Mouse (Mus musculus) lung, adult 2 months (tissue): ENCODE results near the gene Dnajb6.

Source experiments
- CTCF ChIP-seq: fragments of 200-500 bp; IDR thresholded peaks from 2 replicates; pipeline ENCODE4 v1.5.1; 2011; ENCODE audit warnings: mild to moderate bottlenecking, low read length, control low read depth; ENCODE audit not compliant: insufficient read depth
- POLR2A ChIP-seq: fragments of 200-500 bp; IDR thresholded peaks from 2 replicates; pipeline ENCODE4 v1.6.1; 2011; ENCODE audit warnings: low read depth, mild to moderate bottlenecking, control low read depth, low read length, borderline replicate concordance; ENCODE audit errors: extremely low read depth

DNA sequence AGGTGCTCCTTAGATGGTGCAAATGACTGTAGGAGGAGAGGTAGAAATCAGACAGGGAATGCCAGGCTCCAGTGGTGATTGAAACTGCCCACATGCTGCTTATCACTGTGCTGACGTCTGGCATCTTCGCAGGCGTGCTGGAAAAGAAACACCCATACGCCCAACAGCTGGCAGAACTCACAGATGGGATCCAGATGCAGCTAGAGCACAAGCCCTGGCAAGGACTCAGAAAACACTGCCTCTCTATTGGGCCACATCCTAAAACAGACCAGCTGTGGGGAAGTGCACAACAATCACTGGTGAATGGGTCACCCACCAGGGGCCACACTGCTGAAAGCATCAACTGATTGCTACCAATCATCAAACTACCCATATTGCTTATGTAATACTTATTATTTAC, 91.3 kb downstream of the Dnajb6 start:
- TF ChIP-seq CTCF (no peak), POLR2A (no peak)
